Mouse (Mus musculus) testis, adult 2 months (tissue): ENCODE results near the gene Arl16.

ENCODE experiments used
- CTCF ChIP-seq: fragments of 200-500 bp; IDR thresholded peaks from 2 replicates; pipeline ENCODE4 v1.5.1; 2012; ENCODE audit warnings: low read depth, mild to moderate bottlenecking, inconsistent platforms, low read length, moderate library complexity; ENCODE audit not compliant: control insufficient read depth, insufficient read depth, insufficient replicate concordance
- POLR2A ChIP-seq: fragments of 200-500 bp; IDR thresholded peaks from 2 replicates; pipeline ENCODE4 v1.6.1; 2012; ENCODE audit warnings: low read depth, mild to moderate bottlenecking, inconsistent platforms, low read length, moderate library complexity; ENCODE audit not compliant: control insufficient read depth

- TF ChIP-seq CTCF = no peak
- TF ChIP-seq POLR2A = no peak; the same call in 1 of the 2 replicates
Measured at GRCm38 (mm10) chr11:120499894-120500293, 32.5 kb upstream of the Arl16 start.
